Mouse (Mus musculus) thymus, postnatal 36 days (tissue): ENCODE data around the gene Ltb.

Experiments used
- DNase-seq, 2 experiments: peaks; one replicate each; pipeline ENCODE4 v3.0.0; 2022; ENCODE audit warnings: mixed read lengths in 2 of 2

The Ltb gene

DNA sequence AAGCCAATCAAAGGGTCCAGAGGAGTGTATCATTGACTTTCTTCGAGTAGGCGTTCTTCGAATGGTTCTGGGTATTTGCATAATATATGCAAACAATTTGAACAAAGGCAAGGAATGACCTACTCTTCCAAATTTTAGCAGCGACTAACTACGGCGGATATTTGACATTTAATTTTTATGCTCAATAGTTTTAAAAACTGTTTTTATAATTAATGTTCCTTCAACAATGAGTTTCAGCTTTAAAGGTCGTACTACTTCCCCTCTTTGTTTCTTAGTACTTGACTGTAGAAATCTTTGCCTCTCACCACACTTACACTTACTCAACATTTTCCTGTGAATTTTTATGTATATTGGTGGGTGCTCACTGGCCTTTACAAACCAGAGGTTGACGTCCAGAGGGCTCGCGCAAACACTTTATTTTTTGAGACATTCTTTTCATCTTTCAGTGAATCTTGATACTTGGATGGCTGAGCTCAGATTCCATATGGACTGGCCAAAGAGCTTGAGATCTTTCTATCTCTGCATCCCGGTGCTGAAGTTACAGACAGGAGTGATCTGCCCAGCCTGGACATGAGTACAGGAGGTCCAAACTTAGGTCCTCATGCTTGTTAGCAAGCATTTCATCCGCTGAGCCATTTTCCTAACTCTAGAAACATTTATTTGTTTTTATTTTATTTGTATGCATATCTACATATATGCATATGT is 28.6 kb upstream of the Ltb start:
- DNase-seq = no peak

DNA sequence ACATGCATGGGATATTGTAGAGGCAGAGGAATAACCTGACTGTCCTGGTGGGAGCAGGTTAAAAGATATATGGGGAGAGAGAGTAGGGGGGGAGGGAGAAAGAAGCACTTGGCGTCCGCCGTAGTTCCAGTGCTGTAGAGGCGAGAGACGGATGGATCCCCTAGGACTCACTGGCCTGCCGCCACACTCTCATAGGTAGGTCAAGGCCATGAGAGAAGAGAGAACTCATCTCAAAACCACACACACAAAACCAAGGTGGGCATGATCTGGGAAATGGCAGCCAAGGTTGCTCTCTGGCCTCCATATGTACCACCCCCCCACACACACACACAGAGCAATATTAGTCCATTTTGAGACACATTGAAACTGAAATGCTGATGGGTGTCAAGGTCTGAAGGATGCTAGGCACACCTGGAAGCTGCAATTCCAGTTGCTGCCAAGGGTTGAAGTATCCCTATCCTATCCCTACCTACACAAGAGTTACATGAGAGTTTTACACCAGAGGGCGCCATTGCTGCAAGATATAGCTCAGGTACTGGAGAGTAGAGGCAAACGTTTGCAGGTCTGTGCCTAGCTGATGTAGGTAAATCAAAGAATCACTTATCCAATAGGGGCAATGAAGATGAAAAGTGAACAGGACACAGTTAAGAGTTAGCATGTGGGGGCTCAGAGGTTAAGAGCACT is 27.7 kb upstream of the Ltb start:
- peak; percentile 63 to 64 for DNase-seq

DNA sequence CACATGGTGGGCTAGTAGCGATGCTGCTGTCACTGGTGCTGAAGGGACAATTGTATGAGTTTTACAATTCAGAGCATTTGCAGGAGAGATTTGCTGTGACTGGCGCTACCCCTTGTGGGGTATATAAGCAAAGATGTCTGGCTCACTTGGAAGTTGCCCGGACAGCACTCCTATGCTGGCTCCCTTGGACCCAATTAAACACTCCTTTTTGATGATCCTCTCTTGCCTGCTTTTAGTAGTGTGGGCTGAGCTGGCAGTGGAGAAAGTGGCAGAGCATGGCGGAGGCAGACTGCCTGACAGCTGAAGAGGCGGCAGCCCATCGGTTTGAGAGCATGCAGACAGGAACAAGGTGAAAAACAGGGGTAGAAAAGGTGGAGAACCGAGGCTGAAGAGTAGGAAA is 26.4 kb upstream of the Ltb start:
- no peak for DNase-seq

DNA sequence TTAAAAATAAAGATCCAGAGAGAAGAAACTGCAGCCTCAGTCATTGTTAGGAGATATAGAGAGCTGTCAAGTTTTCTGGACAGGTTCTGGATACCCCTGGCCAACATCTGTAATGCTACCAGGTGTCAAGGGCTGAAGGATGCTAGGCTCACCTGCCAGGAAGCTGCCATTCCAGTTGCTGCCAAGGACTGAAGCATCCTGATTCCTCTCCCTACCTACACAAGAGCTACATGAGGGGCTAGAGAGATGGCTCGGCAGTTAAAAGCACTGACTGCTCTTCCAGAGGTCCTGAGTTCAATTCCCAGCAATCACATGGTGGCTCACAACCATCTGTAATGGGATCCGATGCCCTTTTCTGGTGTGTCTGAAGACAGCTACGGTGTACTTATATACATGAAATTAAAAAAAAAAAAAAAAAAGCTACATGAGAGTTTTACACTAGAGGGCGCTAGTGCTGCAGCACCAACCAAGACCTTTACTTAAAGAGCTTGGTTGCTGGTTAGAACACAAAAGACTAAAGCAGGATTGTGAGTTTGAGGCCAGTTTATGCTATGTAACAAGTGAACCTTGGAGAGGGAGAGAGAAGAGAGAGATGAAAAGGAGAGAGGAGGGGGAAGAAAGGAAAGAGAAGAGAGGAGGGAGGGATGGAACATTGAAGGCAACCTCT is 25.6 kb upstream of the Ltb start:
- peak in 1 of 2 experiments; percentile 28 for DNase-seq

DNA sequence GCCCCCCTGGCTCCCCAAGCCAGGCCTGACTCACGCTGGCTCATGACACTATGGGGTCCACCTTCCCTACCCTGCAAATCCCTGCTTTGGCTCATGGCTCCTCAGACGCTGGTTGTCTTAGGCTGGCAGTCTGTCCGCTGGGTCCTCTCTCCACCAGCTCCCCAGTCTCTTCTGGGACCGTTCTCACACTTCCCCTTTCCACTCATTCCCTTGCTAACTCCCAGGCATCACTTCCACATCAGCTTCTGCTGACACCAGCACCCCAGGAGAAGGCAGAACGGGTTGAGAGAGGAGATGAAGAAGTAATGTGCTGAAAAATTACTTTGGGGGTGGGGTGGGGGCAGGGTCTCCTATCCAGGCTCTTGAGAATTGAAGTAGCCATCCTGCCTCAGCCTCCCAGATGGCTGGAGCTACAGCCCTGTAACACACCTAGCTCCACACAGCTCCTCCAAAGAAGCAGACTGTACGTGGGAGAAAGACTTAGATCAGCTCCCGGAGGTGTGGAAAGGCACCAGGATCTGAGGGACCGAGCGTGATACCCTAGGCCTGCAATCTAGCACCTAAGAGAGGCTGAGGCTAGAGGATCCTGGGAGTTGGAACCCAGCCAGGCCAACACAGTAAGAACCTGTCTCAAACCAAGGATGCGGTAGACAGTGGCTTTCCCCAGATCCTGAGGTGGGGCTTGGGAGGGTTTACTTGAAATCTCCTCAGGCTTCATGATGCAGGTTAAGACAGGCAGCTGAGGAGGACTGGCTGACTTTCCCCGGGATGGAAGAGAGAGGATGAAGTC is 21.6 kb upstream of the Ltb start:
- peak; percentile 32 to 37 for DNase-seq

DNA sequence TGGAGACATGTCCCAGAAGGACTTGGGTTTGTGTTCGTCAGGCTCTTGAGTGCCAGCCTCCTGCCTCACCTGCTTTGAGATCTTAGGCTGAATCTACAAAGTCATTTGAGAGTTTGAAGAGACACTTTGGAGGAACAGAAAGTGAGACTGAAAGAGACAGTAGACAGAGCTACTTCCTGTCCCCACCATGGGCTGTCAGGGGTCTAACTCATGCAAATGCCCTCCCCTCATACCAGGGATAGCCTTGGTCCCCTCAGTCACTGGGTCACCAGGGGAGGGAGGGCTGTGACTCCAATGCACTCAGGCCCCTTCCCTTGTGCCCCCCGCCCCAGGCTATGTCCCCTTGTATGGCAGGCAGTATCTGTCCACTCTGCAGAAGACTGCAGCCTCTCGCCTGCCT is 20.9 kb upstream of the Ltb start:
- peak; percentile 37 to 38 for DNase-seq

DNA sequence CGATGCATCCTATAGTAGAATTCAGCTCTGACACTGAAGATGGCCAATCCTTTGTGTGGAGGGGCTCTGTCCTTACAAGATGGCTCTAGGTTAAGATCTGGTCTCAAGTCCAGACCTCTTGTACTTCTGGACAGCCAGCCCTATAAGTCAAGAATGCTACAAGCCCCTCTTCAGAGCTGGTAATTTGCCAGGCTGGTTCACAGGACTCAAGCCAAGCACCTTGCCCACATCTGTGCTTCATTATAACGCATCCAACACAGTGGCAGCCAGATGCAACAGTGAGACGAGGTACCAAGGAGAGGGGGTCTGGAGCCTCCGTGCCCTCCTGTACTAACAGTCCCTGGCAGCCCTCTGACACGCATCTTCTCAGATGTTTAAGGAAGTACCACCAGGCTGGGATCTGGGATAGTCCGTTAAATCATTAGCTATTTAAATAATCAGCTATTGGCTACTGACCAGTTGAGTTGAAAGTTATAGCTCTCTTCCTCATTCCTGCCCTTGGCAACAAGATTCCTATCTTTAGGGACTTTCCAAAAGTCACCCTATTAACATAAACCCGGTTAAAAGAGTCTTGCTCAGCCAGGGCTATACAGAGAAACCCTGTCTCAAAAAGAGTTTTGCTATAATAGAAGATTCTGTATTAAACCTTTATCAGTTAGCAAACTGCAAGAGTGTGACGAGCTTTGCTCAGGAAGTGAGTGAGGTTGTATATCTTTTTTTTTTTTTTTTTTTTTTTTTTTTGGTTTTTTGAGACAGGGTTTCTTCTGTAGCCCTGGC is 19.9 kb upstream of the Ltb start:
- DNase-seq = no peak

DNA sequence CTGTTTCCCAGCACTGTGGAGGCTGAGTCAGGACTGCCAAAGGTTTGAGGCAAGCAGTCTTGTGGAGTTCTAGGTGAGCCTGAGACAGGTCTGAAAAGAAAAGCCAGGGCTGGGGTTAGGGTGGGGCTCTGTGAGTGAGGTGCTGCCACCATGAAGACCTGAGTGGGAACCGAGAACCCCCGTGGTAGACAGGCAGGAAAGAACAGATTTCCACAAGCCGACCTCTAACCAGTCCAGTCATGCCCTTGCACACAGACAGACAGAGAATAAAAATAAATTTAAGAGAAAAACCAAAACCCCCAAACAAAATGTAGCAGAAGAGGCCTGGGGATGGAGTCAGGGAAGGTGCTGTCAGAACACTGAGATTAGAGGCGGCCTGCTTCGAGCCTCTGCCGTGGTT is 18.9 kb upstream of the Ltb start:
- DNase-seq = no peak

DNA sequence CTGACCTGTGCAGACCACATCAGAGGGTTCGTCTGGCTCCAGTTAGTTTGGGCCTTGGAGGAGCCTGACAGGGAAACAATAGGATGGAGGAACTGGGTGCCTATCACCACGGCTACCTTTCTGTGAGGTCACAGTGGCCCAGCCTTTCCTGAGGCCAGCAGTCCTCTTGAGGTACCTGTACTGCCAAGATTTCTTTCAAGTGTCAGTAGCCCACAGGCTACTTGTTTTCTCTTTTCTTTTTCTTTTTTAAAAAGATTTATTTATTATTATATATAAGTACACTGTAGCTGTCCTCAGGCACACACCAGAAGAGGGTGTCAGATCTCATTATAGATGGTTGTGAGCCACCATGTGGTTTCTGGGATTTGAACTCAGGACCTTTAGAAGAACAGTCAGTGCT is 18.3 kb upstream of the Ltb start, which contains the start of gene Aif1:
Gene Aif1, minus strand, starts transcription at position 101 of the 400 bp plus-strand sequence.
- DNase-seq = no peak

DNA sequence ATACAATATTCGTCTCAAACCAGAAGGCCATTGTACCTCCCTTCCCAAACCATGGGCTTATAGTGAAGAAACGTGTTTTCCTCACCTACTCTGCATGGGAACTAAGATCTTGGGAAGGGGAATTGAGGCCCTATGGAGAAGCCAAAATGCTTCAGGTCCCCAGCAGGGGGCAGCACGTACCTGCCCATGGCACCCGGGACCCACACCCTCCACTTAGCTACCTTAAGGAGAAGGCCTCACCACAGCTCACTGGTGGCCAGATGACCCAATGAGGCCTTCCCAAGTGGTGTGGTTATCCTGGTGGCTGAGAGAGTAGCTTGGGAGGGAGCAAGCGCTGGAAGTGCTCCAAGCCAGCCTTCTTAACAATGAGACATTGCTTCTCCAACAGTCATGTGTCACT is 15.7 kb upstream of the Ltb start:
- peak; percentile 82 to 84 for DNase-seq

DNA sequence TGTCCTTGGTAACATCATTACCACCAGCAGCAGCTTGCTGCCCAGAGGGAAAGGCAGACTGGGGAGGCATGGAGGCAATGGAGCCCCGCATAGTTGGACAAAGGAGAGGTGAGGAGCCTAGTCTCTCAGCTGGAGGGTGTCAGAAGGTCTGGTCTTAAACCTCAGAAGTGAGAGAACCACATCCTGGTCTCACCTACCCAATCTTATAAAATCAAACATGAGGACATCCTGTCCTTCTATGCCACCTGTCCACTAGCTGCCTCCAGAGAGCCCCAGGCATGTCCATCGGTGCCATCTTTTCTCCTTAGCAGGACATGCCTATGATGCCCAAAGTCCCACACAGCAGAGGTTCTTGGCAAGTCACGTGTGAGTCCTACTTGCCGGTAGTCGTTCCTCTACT is 14.1 kb upstream of the Ltb start:
- DNase-seq = no peak

DNA sequence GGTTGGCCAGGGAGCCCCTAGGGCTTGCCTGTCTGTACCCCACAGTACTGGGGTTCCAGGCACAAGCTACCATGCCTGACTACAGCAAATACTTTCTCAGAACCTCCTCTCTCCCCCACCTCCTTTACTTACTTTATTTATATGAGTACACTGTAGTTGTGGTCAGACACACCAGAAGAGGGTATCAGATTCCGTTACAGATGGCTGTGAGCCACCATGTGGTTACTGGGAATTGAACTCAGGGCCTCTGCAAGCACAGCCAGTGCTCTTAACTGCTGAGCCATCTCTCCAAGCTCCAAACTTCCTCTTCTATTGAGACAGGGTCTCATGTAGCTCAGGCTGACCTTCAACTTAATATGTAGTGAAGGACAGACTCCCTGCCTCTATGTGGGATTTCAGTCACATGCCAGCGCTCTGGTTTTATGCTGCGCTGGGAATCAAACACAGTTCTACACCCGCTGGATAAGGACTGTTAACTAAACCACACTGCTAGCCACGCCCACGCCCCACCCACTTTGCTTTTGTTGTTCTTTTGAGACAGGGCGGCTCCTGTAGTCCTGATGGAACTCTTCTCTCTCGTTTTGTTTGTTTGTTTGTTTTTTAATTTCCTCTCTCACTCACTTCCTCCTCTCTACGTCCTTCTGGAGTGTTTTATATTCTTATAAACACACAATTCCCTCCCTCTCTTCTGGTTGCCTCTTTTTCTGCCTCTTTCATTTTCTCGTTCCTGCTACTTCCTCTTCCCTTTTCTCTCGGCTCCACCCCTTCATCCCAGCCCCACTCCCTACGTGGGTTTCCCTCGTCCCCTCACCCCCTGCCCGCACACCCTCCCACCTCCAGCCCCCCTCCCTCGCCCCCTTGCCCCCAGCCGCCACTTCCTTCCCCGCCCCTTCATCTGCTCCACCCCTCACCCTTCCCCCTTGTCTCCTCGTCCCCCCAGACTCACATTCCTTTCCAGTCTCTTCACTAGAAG is 8.3 kb upstream of the Ltb start:
- DNase-seq = peak; percentile 90

DNA sequence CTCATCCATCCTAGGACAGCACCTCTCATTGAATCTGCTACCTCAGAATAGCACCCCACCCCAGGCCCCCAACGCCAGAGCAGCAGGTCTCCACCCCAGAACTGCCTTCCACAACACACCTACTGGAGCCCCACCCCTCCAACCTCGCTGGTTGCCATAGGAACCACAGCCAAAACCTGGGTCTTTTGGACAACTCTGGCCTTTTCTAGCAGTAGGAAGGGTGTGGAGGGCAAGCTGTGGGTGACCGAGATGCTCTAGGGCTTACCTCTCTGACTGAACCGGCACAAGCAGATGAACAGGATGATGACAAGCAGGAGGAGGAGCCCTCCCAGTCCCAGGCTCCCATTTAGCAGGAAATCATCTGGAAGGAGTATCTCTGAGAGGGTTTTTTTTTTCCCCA is 7.6 kb upstream of the Ltb start:
- DNase-seq = peak; percentile 75 to 81

DNA sequence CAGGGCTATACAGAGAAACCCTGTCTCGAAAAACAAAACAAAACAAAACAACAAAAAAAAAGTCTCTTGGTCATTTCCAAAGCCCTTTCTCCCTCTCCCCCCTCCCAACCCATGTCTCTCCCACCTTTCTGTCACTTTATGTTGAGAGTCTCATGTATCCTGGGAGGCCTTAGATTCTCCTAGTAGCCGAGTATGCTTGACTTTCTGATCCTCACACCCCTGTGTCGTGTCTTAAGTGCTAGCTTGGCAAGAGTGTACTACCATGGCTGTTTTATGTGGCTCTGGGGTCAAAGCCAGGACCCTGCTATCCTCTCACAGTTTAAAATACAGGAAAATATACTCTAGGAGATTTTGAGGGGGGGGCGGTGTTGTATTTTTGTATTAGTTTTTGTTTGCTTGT is 6.9 kb upstream of the Ltb start:
- DNase-seq = no peak

DNA sequence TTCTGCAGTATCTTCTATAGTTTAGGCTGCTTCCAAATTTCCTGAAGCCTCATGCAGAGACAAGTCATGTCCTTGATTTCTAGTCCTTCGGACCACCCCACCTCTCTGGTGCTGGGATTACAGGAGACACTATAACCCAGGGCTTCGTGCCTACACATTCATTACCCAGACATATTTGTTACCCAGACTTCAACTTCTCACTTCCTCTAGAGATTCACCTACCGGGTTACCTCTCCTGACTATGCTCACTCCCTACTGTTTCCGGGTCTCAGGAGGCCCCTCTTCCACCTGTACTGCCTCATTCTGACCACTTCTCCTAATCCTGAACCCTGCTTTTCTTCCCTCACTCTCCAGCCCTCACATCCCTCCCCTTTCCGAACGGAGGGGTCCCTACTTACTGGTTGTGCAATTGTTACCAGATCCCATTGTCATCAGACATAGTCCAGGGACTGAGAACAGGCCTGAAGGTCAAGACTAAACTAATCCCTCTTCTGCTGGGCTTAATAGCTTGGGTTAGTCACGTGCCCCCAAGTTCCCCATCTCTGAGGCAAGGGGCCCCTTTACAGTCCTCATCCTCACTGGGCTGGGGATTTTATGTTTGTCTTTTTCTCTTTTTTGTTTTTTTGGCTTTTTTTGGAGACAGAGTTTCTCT is 6.2 kb upstream of the Ltb start, which contains the start of gene Lst1:
Gene Lst1, minus strand, starts transcription at position 481 of the 652 bp plus-strand sequence.
- DNase-seq = no peak

DNA sequence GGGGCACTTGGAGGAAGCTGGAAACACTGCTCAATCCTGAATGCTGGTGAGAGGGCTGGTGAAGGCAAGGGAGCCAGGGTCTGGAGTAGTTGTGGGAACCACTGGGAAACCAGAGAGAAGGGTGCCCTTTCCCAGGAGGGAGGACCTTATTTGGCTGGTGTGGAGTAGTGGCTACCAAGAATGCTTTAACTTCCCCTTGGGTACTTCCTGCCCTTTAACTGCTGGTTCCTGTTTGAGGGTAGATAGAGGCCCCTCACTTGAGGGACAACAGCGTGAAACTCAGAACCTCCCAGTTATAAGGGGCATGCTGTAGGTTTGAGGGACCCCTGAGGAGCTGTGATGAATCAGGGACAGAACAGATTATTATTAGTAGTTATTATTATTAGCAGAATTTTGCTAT is 5.1 kb upstream of the Ltb start:
- no peak for DNase-seq

DNA sequence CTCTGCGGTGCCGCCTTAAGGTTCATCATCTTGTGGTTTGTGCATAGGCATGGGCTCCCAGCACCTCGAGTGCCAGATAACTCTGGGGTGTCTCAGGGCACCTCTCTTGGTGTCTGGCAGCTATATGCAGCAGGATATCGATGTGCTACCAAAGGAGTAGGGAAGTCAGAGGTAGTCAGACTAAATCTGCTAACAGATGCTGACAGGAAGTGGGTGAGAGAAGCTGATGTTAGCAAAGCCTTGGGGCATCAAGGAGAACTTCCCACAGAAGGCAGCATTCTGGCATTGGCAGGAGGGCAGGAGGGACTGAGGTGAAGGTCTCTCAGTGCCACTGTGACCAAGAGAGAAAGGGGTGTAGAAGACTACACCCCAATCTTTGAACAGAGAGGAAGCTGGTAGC is 4.1 kb upstream of the Ltb start:
- DNase-seq = peak; percentile 58 to 60

DNA sequence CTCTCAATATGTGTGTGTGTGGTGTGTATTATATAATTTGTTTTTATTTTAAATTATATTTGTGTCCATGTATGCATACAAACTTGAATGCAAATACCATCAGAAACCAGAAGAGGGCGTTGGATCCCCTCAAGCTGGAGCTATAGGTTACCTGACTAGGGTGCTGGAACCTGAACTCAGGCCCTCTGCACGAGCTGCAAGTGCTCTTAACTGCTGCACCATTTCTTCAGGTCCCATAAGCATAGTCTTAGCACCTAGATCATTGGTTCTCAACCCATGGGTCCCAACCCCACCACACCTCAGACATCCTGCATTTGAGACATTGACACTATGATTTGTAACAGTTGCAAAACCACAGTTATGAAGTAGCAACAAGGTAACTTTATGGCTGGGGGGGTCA is 2.5 kb upstream of the Ltb start:
- DNase-seq = no peak

DNA sequence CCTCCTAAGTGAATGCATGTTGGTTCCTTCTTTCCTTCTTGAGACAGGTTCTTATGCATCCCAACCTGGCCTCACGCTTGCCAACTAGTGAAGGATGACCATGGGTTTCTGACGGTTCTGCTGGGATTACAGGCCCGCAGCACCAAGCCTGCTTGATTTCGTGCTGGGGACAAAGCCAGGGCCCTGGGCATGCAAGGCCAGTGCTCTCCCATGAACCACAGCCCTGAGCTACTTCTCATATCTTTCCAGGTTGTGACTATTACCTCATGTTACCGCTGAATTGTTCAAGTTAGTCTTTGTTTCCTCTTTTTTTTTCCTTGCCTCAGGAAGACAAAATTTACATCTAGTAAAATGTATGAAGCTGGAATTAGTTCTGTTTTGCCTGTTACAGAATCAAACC is 1.3 kb upstream of the Ltb start:
- DNase-seq = no peak

DNA sequence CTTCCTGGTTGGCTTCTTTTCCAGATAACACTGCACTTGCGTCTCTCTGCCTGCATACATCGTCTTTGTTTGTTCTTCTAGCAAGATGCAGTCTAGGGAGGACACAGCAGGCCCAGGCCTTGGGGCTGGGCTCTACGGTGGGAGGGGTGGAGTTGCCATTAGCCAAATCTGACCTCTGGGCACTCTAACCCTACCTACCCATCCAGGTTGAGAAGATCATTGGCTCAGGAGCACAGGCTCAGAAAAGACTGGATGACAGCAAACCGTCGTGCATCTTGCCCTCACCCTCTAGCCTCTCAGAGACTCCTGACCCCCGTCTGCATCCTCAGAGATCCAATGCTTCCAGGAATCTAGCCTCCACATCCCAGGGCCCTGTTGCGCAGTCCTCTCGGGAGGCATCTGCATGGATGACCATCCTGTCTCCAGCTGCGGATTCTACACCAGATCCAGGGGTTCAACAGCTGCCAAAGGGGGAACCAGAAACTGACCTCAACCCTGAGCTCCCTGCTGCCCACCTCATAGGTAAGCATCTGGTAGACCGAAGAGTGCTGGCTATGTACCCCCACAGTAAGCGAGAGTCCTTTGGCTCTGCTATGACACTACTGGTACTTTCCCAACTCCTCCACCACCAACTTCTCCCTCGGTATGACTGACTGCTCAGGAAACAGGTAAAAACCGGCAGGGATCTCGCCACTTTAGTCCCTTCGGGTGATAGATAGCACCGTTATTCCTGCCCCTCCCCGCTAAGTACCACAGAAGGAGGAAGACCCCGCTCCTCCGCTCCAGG is 798 bp downstream of the Ltb start:
- DNase-seq = peak; percentile 54 to 58
